Mouse (Mus musculus): ENCODE results near the gene Fgfr2. TPM values are rescaled to one million over a fixed set of nuclear protein-coding genes. Genes with fewer than 3 reads are reported as not detected.

The Fgfr2 gene
- polyA plus RNA-seq, 1 experiment from 2014 or later, result 106 TPM

- H3K4me3 ChIP-seq (ENCODE audit: low read depth, low read length), result no peak overlapping the region
- H3K9me3 ChIP-seq (ENCODE audit: control insufficient read depth, low read length), result no peaks in the 10 kb centered on the region
- no peak overlapping the region for H3K27ac ChIP-seq (replicated peaks; ENCODE audit: low read depth, low read length)
- H3K4me2 ChIP-seq (ENCODE audit: low read depth, low read length), result no peak overlapping the region
- no peak overlapping the region for H3K9ac ChIP-seq (ENCODE audit: low read depth, low read length)
- H3K36me3 ChIP-seq (ENCODE audit: control insufficient read depth, insufficient read depth, low read length), result no peaks in the 10 kb centered on the region
- ATAC-seq (ENCODE audit: low read depth), result no peak
- DNase-seq (ENCODE audit: low spot score), result no peak
- H3K4me1 ChIP-seq (ENCODE audit: control insufficient read depth, insufficient read depth, low read length), result no peaks in the 10 kb centered on the region; the same call in 1 of the 2 replicates
- no peaks in the 10 kb centered on the region for H3K27me3 ChIP-seq (replicated peaks; ENCODE audit: control insufficient read depth, insufficient read depth, low read length)
- whole genome bisulfite sequencing, result 88% methylated on average over 10 of the region's 10 CpGs
Measured at GRCm38 (mm10) chr7:132800868-132801267, 322.3 kb downstream of the Fgfr2 start.

- no peak overlapping the region for H3K4me2 ChIP-seq (ENCODE audit: low read depth, low read length)
- H3K4me3 ChIP-seq (ENCODE audit: low read depth, low read length), result no peak overlapping the region
- no peaks in the 10 kb centered on the region for H3K27me3 ChIP-seq (replicated peaks; ENCODE audit: control insufficient read depth, insufficient read depth, low read length)
- H3K9me3 ChIP-seq (ENCODE audit: control insufficient read depth, low read length), result no peaks in the 10 kb centered on the region
- no peaks in the 10 kb centered on the region for H3K36me3 ChIP-seq (ENCODE audit: control insufficient read depth, insufficient read depth, low read length)
- no peaks in the 10 kb centered on the region; the same call in 1 of the 2 replicates for H3K4me1 ChIP-seq (ENCODE audit: control insufficient read depth, insufficient read depth, low read length)
- WGBS, result 90% methylated on average over 5 of the region's 5 CpGs
- ATAC-seq (ENCODE audit: low read depth) (no peak), DNase-seq (ENCODE audit: low spot score) (no peak)
- no peak overlapping the region for H3K9ac ChIP-seq (ENCODE audit: low read depth, low read length)
- H3K27ac ChIP-seq (replicated peaks; ENCODE audit: low read depth, low read length), result no peak overlapping the region
Measured at GRCm38 (mm10) chr7:132799119-132800016, 323.8 kb downstream of the Fgfr2 start.

- no peaks in the 10 kb centered on the region for H3K36me3 ChIP-seq (ENCODE audit: control insufficient read depth, insufficient read depth, low read length)
- ATAC-seq (ENCODE audit: low read depth) (no peak), DNase-seq (ENCODE audit: low spot score) (no peak)
- WGBS, result 87% methylated on average over 5 of the region's 5 CpGs
- no peak overlapping the region for H3K4me2 ChIP-seq (ENCODE audit: low read depth, low read length)
- no peak overlapping the region for H3K27ac ChIP-seq (replicated peaks; ENCODE audit: low read depth, low read length)
- H3K4me1 ChIP-seq (ENCODE audit: control insufficient read depth, insufficient read depth, low read length), result peaks cover 14% of the 10 kb centered on the region; the same call in 1 of the 2 replicates
- no peak overlapping the region for H3K4me3 ChIP-seq (ENCODE audit: low read depth, low read length)
- no peak overlapping the region for H3K9ac ChIP-seq (ENCODE audit: low read depth, low read length)
- no peaks in the 10 kb centered on the region for H3K27me3 ChIP-seq (replicated peaks; ENCODE audit: control insufficient read depth, insufficient read depth, low read length)
- no peaks in the 10 kb centered on the region for H3K9me3 ChIP-seq (ENCODE audit: control insufficient read depth, low read length)
Measured at GRCm38 (mm10) chr7:132795141-132795540, 328.0 kb downstream of the Fgfr2 start.

- peaks cover 14% of the 10 kb centered on the region; the same call in 1 of the 2 replicates for H3K4me1 ChIP-seq (ENCODE audit: control insufficient read depth, insufficient read depth, low read length)
- no peak overlapping the region for H3K27ac ChIP-seq (replicated peaks; ENCODE audit: low read depth, low read length)
- DNase-seq (ENCODE audit: low spot score) (no peak), ATAC-seq (ENCODE audit: low read depth) (no peak)
- 61% methylated on average over 6 of the region's 6 CpGs for WGBS
- H3K4me3 ChIP-seq (ENCODE audit: low read depth, low read length), result no peak overlapping the region
- H3K27me3 ChIP-seq (replicated peaks; ENCODE audit: control insufficient read depth, insufficient read depth, low read length), result no peaks in the 10 kb centered on the region
- H3K9ac ChIP-seq (ENCODE audit: low read depth, low read length), result no peak overlapping the region
- H3K36me3 ChIP-seq (ENCODE audit: control insufficient read depth, insufficient read depth, low read length), result no peaks in the 10 kb centered on the region
- H3K4me2 ChIP-seq (ENCODE audit: low read depth, low read length), result no peak overlapping the region
- H3K9me3 ChIP-seq (ENCODE audit: control insufficient read depth, low read length), result no peaks in the 10 kb centered on the region
Measured at GRCm38 (mm10) chr7:132793467-132793866, 329.7 kb downstream of the Fgfr2 start.

- 82% methylated on average over 14 of the region's 14 CpGs for WGBS
- Histone ChIP-seq H3K36me3 (ENCODE audit: control insufficient read depth, insufficient read depth, low read length) (no peaks in the 10 kb centered on the region), H3K27me3 (replicated peaks; ENCODE audit: control insufficient read depth, insufficient read depth, low read length) (no peaks in the 10 kb centered on the region), H3K4me3 (ENCODE audit: low read depth, low read length) (no peak overlapping the region), H3K9me3 (ENCODE audit: control insufficient read depth, low read length) (no peaks in the 10 kb centered on the region), H3K9ac (ENCODE audit: low read depth, low read length) (no peak overlapping the region), H3K4me2 (ENCODE audit: low read depth, low read length) (no peak overlapping the region), H3K27ac (replicated peaks; ENCODE audit: low read depth, low read length) (no peak overlapping the region), H3K4me1 (ENCODE audit: control insufficient read depth, insufficient read depth, low read length) (peaks cover 14% of the 10 kb centered on the region; the same call in 1 of the 2 replicates)
- ATAC-seq (ENCODE audit: low read depth) (no peak), DNase-seq (ENCODE audit: low spot score) (no peak)
Measured at GRCm38 (mm10) chr7:132790447-132791219, 332.5 kb downstream of the Fgfr2 start.

GRCm38 (mm10) chr7:132788826-132789225, 334.3 kb downstream of the Fgfr2 start:
- Histone ChIP-seq H3K4me3 (ENCODE audit: low read depth, low read length) (no peak overlapping the region), H3K27ac (replicated peaks; ENCODE audit: low read depth, low read length) (no peak overlapping the region), H3K4me1 (ENCODE audit: control insufficient read depth, insufficient read depth, low read length) (peaks cover 14% of the 10 kb centered on the region; the same call in 1 of the 2 replicates), H3K36me3 (ENCODE audit: control insufficient read depth, insufficient read depth, low read length) (no peaks in the 10 kb centered on the region), H3K27me3 (replicated peaks; ENCODE audit: control insufficient read depth, insufficient read depth, low read length) (no peaks in the 10 kb centered on the region), H3K4me2 (ENCODE audit: low read depth, low read length) (no peak overlapping the region), H3K9ac (ENCODE audit: low read depth, low read length) (no peak overlapping the region), H3K9me3 (ENCODE audit: control insufficient read depth, low read length) (no peaks in the 10 kb centered on the region)
- WGBS, result 95% methylated on average over 13 of the region's 13 CpGs
- no peak for ATAC-seq (ENCODE audit: low read depth)
- no peak for DNase-seq (ENCODE audit: low spot score)

- H3K27me3 ChIP-seq (replicated peaks; ENCODE audit: control insufficient read depth, insufficient read depth, low read length), result no peaks in the 10 kb centered on the region
- no peak overlapping the region for H3K4me3 ChIP-seq (ENCODE audit: low read depth, low read length)
- DNase-seq (ENCODE audit: low spot score) (no peak), ATAC-seq (ENCODE audit: low read depth) (no peak)
- H3K9ac ChIP-seq (ENCODE audit: low read depth, low read length), result no peak overlapping the region
- H3K4me1 ChIP-seq (ENCODE audit: control insufficient read depth, insufficient read depth, low read length), result peaks cover 10% of the 10 kb centered on the region; the same call in 1 of the 2 replicates
- WGBS, result 86% methylated on average over 4 of the region's 4 CpGs
- H3K27ac ChIP-seq (replicated peaks; ENCODE audit: low read depth, low read length), result no peak overlapping the region
- H3K9me3 ChIP-seq (ENCODE audit: control insufficient read depth, low read length), result no peaks in the 10 kb centered on the region
- H3K4me2 ChIP-seq (ENCODE audit: low read depth, low read length), result no peak overlapping the region
- H3K36me3 ChIP-seq (ENCODE audit: control insufficient read depth, insufficient read depth, low read length), result no peaks in the 10 kb centered on the region
Measured at GRCm38 (mm10) chr7:132787496-132788190, 335.5 kb downstream of the Fgfr2 start.

GRCm38 (mm10) chr7:132787022-132787421, 336.1 kb downstream of the Fgfr2 start:
- Histone ChIP-seq H3K9ac (ENCODE audit: low read depth, low read length) (no peak overlapping the region), H3K27ac (replicated peaks; ENCODE audit: low read depth, low read length) (no peak overlapping the region), H3K9me3 (ENCODE audit: control insufficient read depth, low read length) (no peaks in the 10 kb centered on the region), H3K4me3 (ENCODE audit: low read depth, low read length) (no peak overlapping the region), H3K4me2 (ENCODE audit: low read depth, low read length) (no peak overlapping the region), H3K27me3 (replicated peaks; ENCODE audit: control insufficient read depth, insufficient read depth, low read length) (no peaks in the 10 kb centered on the region), H3K4me1 (ENCODE audit: control insufficient read depth, insufficient read depth, low read length) (peaks cover 10% of the 10 kb centered on the region), H3K36me3 (ENCODE audit: control insufficient read depth, insufficient read depth, low read length) (no peaks in the 10 kb centered on the region)
- DNase-seq (ENCODE audit: low spot score) (no peak), ATAC-seq (ENCODE audit: low read depth) (no peak)
- 91% methylated on average over 4 of the region's 4 CpGs for WGBS
